Mouse (Mus musculus) heart, embryonic 15.5 days (tissue): ENCODE measurements around the gene Mpp5. TPM values are rescaled to one million over a fixed set of nuclear protein-coding genes. Genes with fewer than 3 reads are reported as not detected.

ENCODE experiments used
- ATAC-seq: fragments of 200-750 bp; cut with Nextera tagmentation; replicated peaks from 2 replicates; pipeline ENCODE4 v1.8.0; 2017; ENCODE audit warnings: low read depth, moderate TSS enrichment; ENCODE audit not compliant: insufficient number of reproducible peaks, insufficient read depth, low FRiP score
- H3K27ac ChIP-seq: fragments of 300-500 bp; sonication (generic); 2 replicates; pipeline ENCODE4 v1.5.1; 2015; ENCODE audit warnings: mild to moderate bottlenecking, inconsistent platforms
- H3K27me3 ChIP-seq: fragments of 300-500 bp; sonication (generic); 2 replicates; pipeline ENCODE4 v1.6.1; 2015; ENCODE audit warnings: inconsistent platforms
- H3K36me3 ChIP-seq: fragments of 300-500 bp; sonication (generic); 2 replicates; pipeline ENCODE4 v1.6.1; 2015; ENCODE audit warnings: mild to moderate bottlenecking, inconsistent platforms
- H3K4me1 ChIP-seq: fragments of 300-500 bp; sonication (generic); replicated peaks from 2 replicates; pipeline ENCODE4 v1.6.1; 2015; ENCODE audit warnings: inconsistent platforms
- H3K4me2 ChIP-seq: fragments of 300-500 bp; sonication (generic); 2 replicates; pipeline ENCODE4 v1.6.1; 2015; ENCODE audit warnings: inconsistent platforms, mild to moderate bottlenecking, moderate library complexity
- H3K4me3 ChIP-seq: fragments of 300-500 bp; sonication (generic); 2 replicates; pipeline ENCODE4 v1.5.1; 2015; ENCODE audit warnings: mild to moderate bottlenecking, inconsistent platforms
- H3K9ac ChIP-seq: fragments of 300-500 bp; sonication (generic); 2 replicates; pipeline ENCODE4 v1.6.1; 2015; ENCODE audit warnings: mild to moderate bottlenecking, inconsistent platforms
- H3K9me3 ChIP-seq: fragments of 300-500 bp; sonication (generic); replicated peaks from 2 replicates; pipeline ENCODE4 v1.6.1; 2016; ENCODE audit warnings: inconsistent platforms
- WGBS: fragments of 180-500 bp; shearing (Covaris S2); methylation state at CpG from one replicate; pipeline ENCODE4 v1.1.7; 2015; ENCODE audit warnings: mixed read lengths; 5-methylcytosine and 5-hydroxymethylcytosine counted together
- polyA plus RNA-seq: library from polyadenylated mRNA; unstranded; fragments of >200 nt; fragmentation: Nextera tagmentation; extraction: Ambion mirVana; gene quantifications from 2 replicates; pipeline ENCODE4 v1.2.1, GENCODE M21; 2015

Mpp5 gene
- 12.3 and 14.8 TPM in 2 replicates for polyA plus RNA-seq

DNA sequence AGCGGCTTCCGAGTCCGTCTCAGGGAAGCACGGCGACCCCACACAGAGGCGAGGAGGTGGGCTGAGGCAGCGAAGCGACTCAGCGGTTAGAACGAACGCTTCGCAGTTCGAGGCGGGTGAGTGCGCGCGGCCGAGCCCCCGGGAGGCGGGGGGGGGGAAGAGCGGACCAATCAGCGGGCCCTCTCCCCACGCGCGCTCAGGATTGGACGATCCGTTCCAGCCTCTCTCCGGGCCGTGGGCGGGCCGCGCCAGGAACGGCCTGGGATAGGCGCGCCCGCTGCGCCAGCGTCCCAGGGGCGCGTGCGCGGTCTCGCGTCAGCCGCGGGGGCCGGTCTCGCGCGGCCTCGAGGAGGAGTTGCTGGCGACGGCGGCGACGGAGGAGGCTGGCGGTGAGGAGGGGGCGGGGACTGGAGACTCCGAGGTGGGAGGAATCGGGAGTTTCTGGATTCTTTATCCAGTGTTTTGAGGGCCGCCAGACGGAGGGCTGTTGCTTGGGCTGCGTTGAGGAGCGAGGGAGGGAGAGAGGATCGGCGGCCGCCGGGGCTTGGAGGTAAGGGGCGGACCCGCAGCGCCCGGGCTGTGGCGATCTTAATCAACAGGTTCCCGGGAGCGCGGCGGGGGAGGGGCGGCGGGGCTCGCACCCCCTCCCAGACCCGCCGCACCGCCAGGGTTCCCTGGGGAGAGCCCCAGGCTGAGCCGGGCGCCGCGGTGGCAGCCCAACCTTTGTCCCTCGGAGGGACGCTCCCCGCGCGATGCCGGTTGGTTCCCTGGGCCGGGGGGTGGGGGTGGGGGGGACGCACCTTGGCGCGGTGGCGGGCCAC, at the start of gene Mpp5:
Mpp5 (plus strand) TSS at position 351 of the 821 bp plus-strand sequence.
- Histone ChIP-seq H3K4me3 (peak within 1 kb of the TSS; percentile 95), H3K27me3 (no peaks in the 10 kb centered on the region), H3K4me2 (peak within 1 kb of the TSS; percentile 97), H3K4me1 (peaks cover 7% of the 10 kb centered on the region), H3K9me3 (no peaks in the 10 kb centered on the region), H3K36me3 (no peaks in the 10 kb centered on the region), H3K27ac (peak within 1 kb of the TSS; percentile 98), H3K9ac (peak within 1 kb of the TSS; percentile 89)
- WGBS = under 1% methylated on average over 83 of the region's 98 CpGs
- peak; percentile 100 for ATAC-seq

DNA sequence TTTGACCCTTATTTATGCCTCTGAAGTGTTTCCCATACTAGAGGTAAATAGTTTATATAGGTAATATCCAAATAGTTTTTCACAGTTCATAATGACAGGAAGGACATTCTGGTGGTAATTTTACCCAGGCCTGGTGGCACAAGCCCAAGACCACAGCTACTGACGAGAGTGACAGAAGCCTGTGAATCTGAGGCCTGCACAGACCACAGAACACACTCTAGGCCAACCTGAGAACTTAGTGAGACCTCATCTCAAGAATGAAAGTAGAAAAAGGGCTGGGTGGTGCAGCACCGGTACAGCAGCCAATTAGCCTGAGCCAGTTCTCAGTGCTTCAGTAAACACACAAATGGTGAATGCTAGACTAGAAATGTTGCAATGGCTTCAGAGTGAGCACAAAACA, 30.9 kb upstream of the Mpp5 start:
- Histone ChIP-seq H3K27me3 (no peaks in the 10 kb centered on the region), H3K27ac (no peak overlapping the region), H3K9ac (no peak overlapping the region), H3K4me2 (no peak overlapping the region), H3K4me3 (no peak overlapping the region), H3K36me3 (no peaks in the 10 kb centered on the region), H3K9me3 (no peaks in the 10 kb centered on the region), H3K4me1 (no peaks in the 10 kb centered on the region)
- no peak for ATAC-seq
- 70% methylated on average over 2 of the region's 2 CpGs for WGBS

DNA sequence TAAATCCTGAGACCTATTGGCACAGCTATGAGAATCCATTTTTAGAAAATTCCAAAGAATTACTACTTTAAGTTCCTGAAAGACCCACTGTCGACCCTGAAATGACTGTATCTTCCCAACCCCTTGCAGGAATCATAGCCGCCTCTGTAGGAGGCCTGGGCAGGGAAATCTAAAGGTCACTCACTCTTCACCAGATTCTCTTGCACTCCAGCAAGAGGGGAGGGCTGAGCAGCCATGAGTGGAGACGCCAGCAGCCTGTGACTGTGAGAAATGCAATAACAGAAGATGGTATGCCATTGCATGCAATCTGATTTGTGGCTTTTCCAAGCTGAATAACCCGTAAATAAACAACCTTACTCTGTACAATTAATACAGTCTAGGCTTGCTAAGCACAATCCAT, 21.0 kb upstream of the Mpp5 start:
- no peaks in the 10 kb centered on the region for H3K9me3 ChIP-seq
- no peak overlapping the region for H3K27ac ChIP-seq
- no peak overlapping the region for H3K4me2 ChIP-seq
- H3K4me1 ChIP-seq = no peaks in the 10 kb centered on the region
- no peak for ATAC-seq
- no peaks in the 10 kb centered on the region for H3K36me3 ChIP-seq
- WGBS = 47% methylated on average over 4 of the region's 4 CpGs
- no peaks in the 10 kb centered on the region for H3K27me3 ChIP-seq
- no peak overlapping the region for H3K9ac ChIP-seq
- H3K4me3 ChIP-seq = no peak overlapping the region

DNA sequence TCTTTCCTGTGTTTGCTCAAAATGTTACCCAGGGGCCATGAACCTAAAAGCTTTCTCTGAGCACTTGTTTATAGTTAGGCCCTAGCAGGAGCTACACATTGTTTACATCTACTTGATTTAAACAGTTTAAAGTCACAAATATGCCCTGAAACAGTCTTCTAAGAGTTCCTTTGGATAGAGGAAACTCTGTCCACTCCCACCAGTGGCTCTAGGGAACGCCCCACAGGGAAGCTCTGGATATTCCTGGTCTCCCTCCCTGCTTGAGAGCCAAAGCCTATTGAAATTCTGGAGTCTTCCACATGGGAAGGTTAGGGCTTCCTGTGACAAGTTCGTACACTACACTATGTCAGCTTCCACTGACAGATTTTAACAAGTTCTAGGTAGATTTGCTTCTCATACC, 9.1 kb upstream of the Mpp5 start:
- 66% methylated on average over 2 of the region's 2 CpGs for WGBS
- Histone ChIP-seq H3K27ac (no peak overlapping the region), H3K36me3 (no peaks in the 10 kb centered on the region), H3K9me3 (no peaks in the 10 kb centered on the region), H3K9ac (no peak overlapping the region), H3K4me1 (no peaks in the 10 kb centered on the region), H3K27me3 (no peaks in the 10 kb centered on the region; the same call in 1 of the 2 replicates), H3K4me2 (no peak overlapping the region), H3K4me3 (no peak overlapping the region)
- no peak for ATAC-seq

DNA sequence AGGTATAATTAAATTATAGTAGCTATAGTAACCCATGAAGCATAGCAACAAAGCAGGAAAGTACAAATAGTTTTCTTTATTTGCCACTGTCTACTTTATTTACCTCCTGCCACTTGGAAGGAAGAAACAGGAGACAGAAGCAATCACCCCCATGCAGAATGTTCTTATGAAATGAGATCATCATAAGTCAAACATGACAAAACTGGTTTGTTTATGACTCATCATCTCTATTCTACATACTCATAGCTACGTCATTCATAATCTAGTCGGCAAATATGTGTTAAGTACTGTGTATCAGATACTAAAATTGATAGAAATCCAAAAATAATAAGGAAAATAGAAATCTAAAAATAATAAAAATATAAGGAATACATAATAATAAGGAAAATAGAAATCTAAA, 8.4 kb upstream of the Mpp5 start:
- no peaks in the 10 kb centered on the region for H3K36me3 ChIP-seq
- no peaks in the 10 kb centered on the region for H3K9me3 ChIP-seq
- 82% methylated on average over 2 of the region's 2 CpGs for WGBS
- no peak overlapping the region for H3K4me3 ChIP-seq
- ATAC-seq = no peak
- no peak overlapping the region for H3K9ac ChIP-seq
- no peaks in the 10 kb centered on the region for H3K4me1 ChIP-seq
- H3K27me3 ChIP-seq = no peaks in the 10 kb centered on the region; the same call in 1 of the 2 replicates
- H3K27ac ChIP-seq = no peak overlapping the region
- H3K4me2 ChIP-seq = no peak overlapping the region

DNA sequence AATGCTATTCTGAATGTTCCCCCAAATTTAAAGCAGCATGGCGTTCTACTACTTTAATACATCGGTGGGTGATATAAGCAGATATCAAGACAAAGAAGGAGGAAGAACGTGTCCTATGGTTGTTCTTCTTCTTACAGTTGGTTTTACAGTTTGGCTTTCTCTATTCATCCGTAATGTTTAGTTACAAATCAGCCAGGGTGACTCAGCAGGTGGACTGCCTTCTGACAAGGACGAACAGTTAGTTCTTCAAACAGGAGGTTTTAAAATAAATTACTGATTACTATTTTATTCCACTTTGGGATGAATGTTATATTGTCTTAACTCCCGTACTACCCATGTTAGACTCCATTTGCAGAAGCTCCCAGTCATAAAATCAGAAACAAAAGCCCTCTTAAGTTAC, 2.5 kb upstream of the Mpp5 start:
- H3K4me1 ChIP-seq = peaks cover 5% of the 10 kb centered on the region
- no peak overlapping the region for H3K27ac ChIP-seq
- H3K36me3 ChIP-seq = no peaks in the 10 kb centered on the region
- H3K9ac ChIP-seq = no peak overlapping the region
- no peaks in the 10 kb centered on the region for H3K9me3 ChIP-seq
- no peak overlapping the region for H3K4me3 ChIP-seq
- H3K4me2 ChIP-seq = no peak overlapping the region
- no peak for ATAC-seq
- no peaks in the 10 kb centered on the region for H3K27me3 ChIP-seq
- WGBS = 75% methylated on average over 6 of the region's 6 CpGs

DNA sequence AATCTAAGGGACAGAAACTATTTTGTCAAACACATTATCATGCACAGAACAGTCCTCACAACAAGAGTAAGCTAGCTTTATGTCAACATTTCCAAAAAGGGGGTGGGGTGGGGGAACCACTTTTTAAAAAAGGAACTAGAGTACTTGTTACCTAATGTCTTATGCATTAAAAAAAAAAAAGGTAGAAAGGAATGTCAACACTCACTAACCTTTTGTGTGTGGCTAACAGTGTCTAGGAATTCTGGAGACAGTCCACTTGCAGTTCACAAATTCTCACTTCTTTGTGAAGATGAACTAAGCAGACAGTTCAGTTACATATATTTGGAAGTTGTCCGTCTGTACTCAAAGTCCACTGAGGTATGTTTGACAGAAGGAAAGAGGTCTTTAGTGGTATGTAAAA, 1.3 kb upstream of the Mpp5 start:
- no peaks in the 10 kb centered on the region for H3K36me3 ChIP-seq
- H3K4me3 ChIP-seq = peak overlapping the region; percentile 95; the same call in 1 of the 2 replicates
- H3K4me1 ChIP-seq = peaks cover 7% of the 10 kb centered on the region
- H3K9ac ChIP-seq = no peak overlapping the region
- 32% methylated on average over 1 of the region's 1 CpGs for WGBS
- ATAC-seq = no peak
- peak overlapping the region; percentile 97 for H3K4me2 ChIP-seq
- no peak overlapping the region for H3K27ac ChIP-seq
- no peaks in the 10 kb centered on the region for H3K27me3 ChIP-seq
- no peaks in the 10 kb centered on the region for H3K9me3 ChIP-seq

DNA sequence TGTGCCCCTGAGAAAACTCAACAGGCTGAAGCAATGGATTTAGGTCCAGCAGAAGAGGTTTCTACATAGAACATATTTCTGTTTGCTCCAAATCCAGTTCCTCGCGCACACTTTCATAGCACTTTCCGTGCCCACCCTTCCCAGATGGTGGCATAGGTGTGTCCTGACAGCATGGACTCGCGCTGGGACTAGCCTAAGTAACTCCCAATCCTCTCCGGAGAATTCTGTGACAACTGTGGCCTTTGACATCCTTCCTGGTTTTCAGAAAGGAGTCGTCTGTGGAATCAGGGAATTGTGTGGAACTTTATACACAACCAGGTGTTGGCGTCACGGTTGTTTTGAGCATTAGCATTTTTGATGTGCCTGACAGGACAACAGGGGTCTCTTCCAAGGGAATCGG, 594 bp upstream of the Mpp5 start:
- no peaks in the 10 kb centered on the region for H3K27me3 ChIP-seq
- H3K36me3 ChIP-seq = no peaks in the 10 kb centered on the region
- peaks cover 7% of the 10 kb centered on the region for H3K4me1 ChIP-seq
- H3K9ac ChIP-seq = peak overlapping the region; percentile 75
- H3K27ac ChIP-seq = peak overlapping the region; percentile 73
- H3K4me2 ChIP-seq = peak overlapping the region; percentile 97
- no peak for ATAC-seq
- H3K9me3 ChIP-seq = no peaks in the 10 kb centered on the region
- peak overlapping the region; percentile 95 for H3K4me3 ChIP-seq
- WGBS = under 1% methylated on average over 10 of the region's 10 CpGs

DNA sequence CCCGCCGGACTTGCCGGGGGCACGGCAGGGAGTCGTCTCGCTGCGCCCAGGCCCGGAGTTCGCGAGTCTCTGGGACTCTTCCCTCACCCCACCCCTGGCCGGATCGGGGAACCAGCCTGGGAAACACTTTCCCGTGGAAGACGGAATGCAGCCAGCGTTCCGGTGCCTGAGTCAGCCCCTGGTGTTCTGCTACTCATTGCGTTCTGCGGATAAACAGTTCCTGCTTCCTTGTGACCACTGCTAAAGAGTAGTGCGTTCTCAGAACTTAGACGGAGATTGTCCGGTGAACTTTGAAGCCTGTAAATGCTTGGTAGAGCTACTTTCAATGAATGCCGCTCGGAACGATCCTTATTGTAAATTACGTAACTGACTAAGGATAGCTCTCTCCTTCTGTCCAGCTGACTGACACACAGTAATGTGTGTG, 683 bp downstream of the Mpp5 start:
- Histone ChIP-seq H3K27me3 (no peaks in the 10 kb centered on the region), H3K9ac (peak overlapping the region; percentile 89), H3K4me3 (peak overlapping the region; percentile 95), H3K4me1 (peaks cover 7% of the 10 kb centered on the region), H3K27ac (peak overlapping the region; percentile 98), H3K36me3 (no peaks in the 10 kb centered on the region), H3K9me3 (no peaks in the 10 kb centered on the region), H3K4me2 (peak overlapping the region; percentile 63)
- peak; percentile 43 for ATAC-seq
- under 1% methylated on average over 25 of the region's 25 CpGs for WGBS

DNA sequence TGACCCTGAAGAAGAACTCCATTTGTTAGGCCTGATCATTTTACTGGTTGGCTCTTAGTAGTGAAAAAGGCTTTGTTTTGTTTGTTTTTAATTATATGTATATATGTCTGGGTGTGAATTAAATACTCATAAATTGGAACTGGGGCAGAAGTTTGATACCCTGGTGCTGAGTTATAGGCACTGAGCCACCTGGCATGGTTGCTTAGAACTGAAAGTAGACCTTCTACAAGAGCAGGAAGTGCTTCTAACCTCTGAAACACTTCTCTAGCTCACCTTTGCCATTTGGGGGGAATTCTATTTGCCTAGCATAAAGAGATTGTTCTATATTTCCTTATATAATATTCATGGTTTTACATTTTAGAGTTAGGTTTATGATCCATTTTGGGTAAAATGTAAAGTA, 13.3 kb downstream of the Mpp5 start:
- Histone ChIP-seq H3K4me1 (no peaks in the 10 kb centered on the region), H3K27me3 (no peaks in the 10 kb centered on the region), H3K4me2 (no peak overlapping the region), H3K27ac (no peak overlapping the region), H3K9me3 (no peaks in the 10 kb centered on the region), H3K9ac (no peak overlapping the region), H3K4me3 (no peak overlapping the region), H3K36me3 (no peaks in the 10 kb centered on the region)
- no peak for ATAC-seq

DNA sequence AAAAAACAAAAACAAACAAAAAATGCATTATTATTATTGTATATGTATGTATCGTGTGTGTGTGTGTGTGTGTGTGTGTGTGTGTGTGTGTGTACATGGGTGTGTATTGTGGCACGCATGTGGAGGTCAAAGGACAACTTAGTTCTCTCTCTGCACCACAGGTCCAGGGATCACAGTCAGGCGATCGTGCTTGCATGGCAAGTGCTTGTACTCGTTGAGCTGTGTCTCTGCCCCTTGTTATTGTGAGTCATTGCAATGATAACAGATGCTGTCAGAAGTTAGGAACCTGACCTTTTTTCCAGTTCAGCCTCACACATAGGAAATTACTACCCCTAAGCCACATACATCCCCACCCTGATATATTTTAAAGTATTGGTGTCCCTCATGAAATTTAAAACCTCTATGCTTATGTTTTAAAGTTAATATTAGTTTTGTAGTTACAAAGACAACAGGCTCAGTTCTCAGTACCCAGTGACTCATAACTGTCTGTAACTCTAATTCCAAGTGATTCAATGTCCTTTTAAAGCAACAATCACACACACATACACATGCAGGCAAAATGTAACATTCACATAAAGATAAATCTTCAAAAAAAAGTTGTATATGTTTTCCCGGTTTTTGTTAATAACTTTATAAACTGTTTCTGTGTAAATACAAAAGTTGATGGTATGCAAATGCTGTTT, 20.5 kb downstream of the Mpp5 start:
- H3K27me3 ChIP-seq = no peaks in the 10 kb centered on the region
- H3K4me2 ChIP-seq = no peak overlapping the region
- H3K9ac ChIP-seq = no peak overlapping the region
- H3K36me3 ChIP-seq = no peaks in the 10 kb centered on the region
- ATAC-seq = no peak
- no peak overlapping the region for H3K4me3 ChIP-seq
- H3K9me3 ChIP-seq = no peaks in the 10 kb centered on the region
- peaks cover 9% of the 10 kb centered on the region for H3K4me1 ChIP-seq
- H3K27ac ChIP-seq = peak overlapping the region; percentile 7; the same call in 1 of the 2 replicates
- 53% methylated on average over 6 of the region's 6 CpGs for WGBS
